Mouse (Mus musculus) erythroblast, embryonic 14.5 days (primary cell): ENCODE results near the gene Slc16a8.

ENCODE experiments used
- GATA1 ChIP-seq: IDR thresholded peaks from 2 replicates; pipeline ENCODE4 v1.6.1; 2012; ENCODE audit warnings: low read length, inconsistent platforms, mixed read lengths
- TAL1 ChIP-seq: IDR thresholded peaks from 3 replicates; pipeline ENCODE4 v1.6.1; 2012; ENCODE audit warnings: low read length, inconsistent platforms, mixed read lengths

DNA sequence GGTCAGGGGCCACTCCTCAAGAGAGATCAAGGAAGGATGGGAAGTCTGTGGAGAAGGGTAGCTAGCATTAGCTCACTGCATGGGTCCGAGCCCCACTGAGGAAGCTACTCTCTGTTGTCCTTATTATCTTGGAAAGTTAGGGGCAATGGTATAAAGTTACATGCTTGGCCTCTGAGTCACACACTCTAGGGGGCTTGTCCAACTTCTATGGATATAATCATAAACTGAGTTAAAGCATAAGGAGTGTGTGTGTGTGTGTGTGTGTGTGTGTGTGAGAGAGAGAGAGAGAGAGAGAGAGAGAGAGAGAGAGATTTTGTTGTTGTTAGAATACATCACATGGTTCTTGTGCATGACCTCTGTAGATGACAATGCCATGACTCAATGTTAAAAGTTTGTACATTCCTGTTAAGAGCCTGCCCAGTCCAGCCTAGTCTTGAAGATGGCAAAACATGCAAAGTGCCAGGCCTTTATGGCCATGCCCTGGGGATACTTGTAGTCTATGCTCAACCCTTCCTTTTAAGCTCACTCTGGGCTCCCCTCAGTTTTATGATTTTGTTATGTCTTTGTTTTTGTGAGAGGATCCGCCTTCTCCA is 45.1 kb upstream of the Slc16a8 start:
- TF ChIP-seq TAL1: no peak
- TF ChIP-seq GATA1: no peak
